Mouse (Mus musculus) stomach, embryonic 16.5 days (tissue): Measurements from ENCODE around the gene Prkcg. TPM values are rescaled to one million over a fixed set of nuclear protein-coding genes. Genes with fewer than 3 reads are reported as not detected.

ENCODE experiments used
- ATAC-seq: fragments of 200-750 bp; cut with Nextera tagmentation; 2 replicates; pipeline ENCODE4 v1.8.0; 2017; ENCODE audit warnings: moderate number of reproducible peaks, moderate TSS enrichment; ENCODE audit not compliant: insufficient read depth, low FRiP score
- H3K27ac ChIP-seq: fragments of 300-500 bp; sonication (generic); 2 replicates; pipeline ENCODE4 v1.5.1; 2014; ENCODE audit warnings: low read length
- H3K27me3 ChIP-seq: fragments of 300-500 bp; sonication (generic); 2 replicates; pipeline ENCODE4 v1.6.1; 2014; ENCODE audit warnings: low read length, control low read depth, mixed read lengths; ENCODE audit not compliant: control insufficient read depth, insufficient read depth
- H3K36me3 ChIP-seq: fragments of 300-500 bp; sonication (generic); 2 replicates; pipeline ENCODE4 v1.6.1; 2014; ENCODE audit warnings: low read length; ENCODE audit not compliant: control insufficient read depth, insufficient read depth
- H3K4me1 ChIP-seq: fragments of 300-500 bp; sonication (generic); 2 replicates; pipeline ENCODE4 v1.6.1; 2014; ENCODE audit warnings: low read length, control low read depth, mixed read lengths; ENCODE audit not compliant: control insufficient read depth, insufficient read depth
- H3K4me2 ChIP-seq: fragments of 300-500 bp; sonication (generic); 2 replicates; pipeline ENCODE4 v1.6.1; 2014; ENCODE audit warnings: low read depth, low read length, mixed read lengths
- H3K4me3 ChIP-seq: fragments of 300-500 bp; sonication (generic); replicated peaks from 2 replicates; pipeline ENCODE4 v1.5.1; 2014; ENCODE audit warnings: mild to moderate bottlenecking, low read length
- H3K9ac ChIP-seq: fragments of 300-500 bp; sonication (generic); 2 replicates; pipeline ENCODE4 v1.6.1; 2014; ENCODE audit warnings: low read length
- H3K9me3 ChIP-seq: fragments of 300-500 bp; sonication (generic); replicated peaks from 2 replicates; pipeline ENCODE4 v1.6.1; 2016; ENCODE audit warnings: low read length, control low read depth; ENCODE audit not compliant: control insufficient read depth
- WGBS: fragments of 180-500 bp; shearing (Covaris S2); extraction: QIAGEN DNeasy Blood & Tissue Kit; methylation state at CpG from one replicate; pipeline ENCODE4 v1.1.7; 2014; 5-methylcytosine and 5-hydroxymethylcytosine counted together
- polyA plus RNA-seq: library from polyadenylated mRNA; unstranded; fragments of >200 nt; fragmentation: Nextera tagmentation; extraction: Ambion mirVana; gene quantifications from 2 replicates; pipeline ENCODE4 v1.2.1, GENCODE M21; 2015

Prkcg gene
- polyA plus RNA-seq, 1 experiment from 2014 or later: 1.1 TPM

DNA sequence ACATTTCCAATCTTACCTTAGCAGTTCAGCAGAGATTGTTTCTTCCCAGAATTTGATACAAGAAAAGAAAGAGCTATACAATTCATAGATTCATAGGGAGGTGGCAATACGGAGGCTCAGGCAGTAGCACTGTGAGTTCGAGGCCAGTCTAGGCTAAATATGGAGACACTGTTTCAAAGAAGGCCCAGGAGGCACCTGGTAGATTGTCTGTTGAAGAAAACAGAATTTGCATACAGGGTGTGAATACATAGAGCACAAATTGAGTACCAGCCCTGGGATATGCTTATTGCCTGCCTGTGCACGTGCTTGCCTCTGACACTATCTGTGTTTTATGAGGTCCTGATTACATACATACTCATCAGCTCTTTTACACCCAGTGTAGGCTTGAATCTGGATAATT is 17.4 kb downstream of the Prkcg start:
- no peak for ATAC-seq
- Histone ChIP-seq H3K36me3 (no peaks in the 10 kb centered on the region), H3K9me3 (no peaks in the 10 kb centered on the region), H3K9ac (no peak overlapping the region), H3K27me3 (peaks cover 18% of the 10 kb centered on the region), H3K4me1 (peaks cover 22% of the 10 kb centered on the region), H3K27ac (no peak overlapping the region), H3K4me2 (no peak overlapping the region), H3K4me3 (no peak overlapping the region)
- 73% methylated on average over 3 of the region's 3 CpGs for WGBS

DNA sequence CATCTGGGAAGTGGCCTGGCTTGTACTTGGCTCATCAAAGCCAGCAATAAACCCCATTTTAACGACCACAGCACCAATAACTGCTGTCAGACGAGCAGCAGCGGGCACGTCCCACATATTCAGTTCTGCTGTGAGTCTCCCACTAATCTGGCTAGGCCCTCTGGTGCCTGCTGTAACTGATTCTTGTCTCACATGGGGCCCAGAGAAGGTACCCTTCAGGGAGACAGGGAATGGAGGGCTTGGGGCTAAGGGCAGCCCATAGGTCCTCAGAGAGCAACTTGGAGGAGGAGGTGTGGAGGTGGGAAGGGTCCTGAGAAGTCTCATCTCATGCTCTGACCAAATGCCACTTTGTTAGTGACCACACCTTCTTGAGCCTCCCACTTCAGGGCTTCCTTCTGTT is 19.7 kb downstream of the Prkcg start:
- no peak for ATAC-seq
- Histone ChIP-seq H3K4me2 (no peak overlapping the region), H3K4me3 (no peak overlapping the region), H3K9me3 (no peaks in the 10 kb centered on the region), H3K36me3 (no peaks in the 10 kb centered on the region), H3K27me3 (peaks cover 13% of the 10 kb centered on the region), H3K9ac (no peak overlapping the region), H3K27ac (no peak overlapping the region), H3K4me1 (peaks cover 2% of the 10 kb centered on the region; the same call in 1 of the 2 replicates)
- 48% methylated on average over 4 of the region's 4 CpGs for WGBS

DNA sequence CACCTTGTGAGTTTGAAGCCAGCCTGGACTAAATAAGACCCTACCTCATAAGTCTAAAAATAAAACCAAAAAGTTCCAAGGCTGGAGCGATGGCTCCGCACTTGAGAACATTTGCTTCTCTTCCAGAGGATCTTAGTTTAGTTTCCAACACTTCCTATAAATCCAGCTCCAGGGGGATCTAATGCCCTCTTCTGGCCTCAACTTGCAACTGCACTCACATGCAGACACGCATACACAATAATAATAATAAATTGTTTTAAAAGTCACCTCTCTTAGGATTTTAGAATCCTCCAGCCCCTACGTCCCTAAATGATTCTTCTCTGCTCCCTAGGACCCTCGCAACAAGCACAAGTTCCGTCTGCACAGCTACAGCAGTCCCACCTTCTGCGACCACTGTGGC is 21.3 kb downstream of the Prkcg start:
- no peak overlapping the region for H3K27ac ChIP-seq
- no peak for ATAC-seq
- H3K9ac ChIP-seq: no peak overlapping the region
- H3K27me3 ChIP-seq: no peaks in the 10 kb centered on the region; the same call in 1 of the 2 replicates
- no peaks in the 10 kb centered on the region for H3K36me3 ChIP-seq
- no peak overlapping the region for H3K4me3 ChIP-seq
- H3K9me3 ChIP-seq: no peaks in the 10 kb centered on the region
- WGBS: 94% methylated on average over 7 of the region's 7 CpGs
- H3K4me1 ChIP-seq: no peaks in the 10 kb centered on the region
- H3K4me2 ChIP-seq: no peak overlapping the region

DNA sequence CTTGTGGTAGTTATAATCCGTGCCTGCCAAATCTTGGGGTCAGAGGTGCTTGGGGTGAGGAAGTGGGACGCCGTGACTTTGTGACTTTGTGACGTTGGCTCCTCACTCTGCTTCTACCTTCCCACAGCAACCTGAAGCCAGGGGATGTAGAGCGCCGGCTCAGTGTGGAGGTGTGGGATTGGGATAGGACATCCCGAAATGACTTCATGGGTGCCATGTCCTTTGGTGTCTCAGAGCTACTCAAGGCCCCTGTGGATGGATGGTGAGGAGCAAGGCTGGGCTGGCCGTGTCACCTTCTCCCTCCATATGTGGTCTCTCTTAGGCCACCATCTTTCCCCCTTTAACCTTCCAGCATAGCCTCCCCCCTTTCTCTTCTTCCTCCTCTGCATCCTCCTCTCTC is 24.6 kb downstream of the Prkcg start:
- WGBS: 70% methylated on average over 8 of the region's 8 CpGs
- Histone ChIP-seq H3K4me1 (no peaks in the 10 kb centered on the region), H3K4me2 (no peak overlapping the region), H3K9me3 (no peaks in the 10 kb centered on the region), H3K27ac (no peak overlapping the region), H3K9ac (no peak overlapping the region), H3K36me3 (no peaks in the 10 kb centered on the region), H3K27me3 (no peaks in the 10 kb centered on the region), H3K4me3 (no peak overlapping the region)
- 0 out of 2 replicates have a peak, but pooled peaks have one; percentile 21 for ATAC-seq

DNA sequence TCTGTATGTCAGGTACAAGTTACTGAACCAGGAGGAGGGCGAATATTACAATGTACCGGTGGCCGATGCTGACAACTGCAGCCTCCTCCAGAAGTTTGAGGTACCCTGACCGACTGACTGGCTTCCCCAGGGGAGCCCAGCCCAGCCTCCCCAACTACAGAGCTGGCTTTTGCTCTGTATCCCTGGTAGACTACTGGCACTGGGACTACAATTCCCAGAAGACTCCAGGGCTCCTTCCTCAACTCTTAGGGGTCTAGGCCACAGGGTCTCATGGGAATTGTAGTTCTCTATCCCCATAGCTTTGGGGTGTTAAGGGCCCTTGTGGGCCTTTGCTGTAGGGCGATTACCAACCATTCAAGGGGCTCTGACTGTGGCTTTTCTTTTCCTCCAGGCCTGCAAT is 25.1 kb downstream of the Prkcg start:
- Histone ChIP-seq H3K4me3 (no peak overlapping the region), H3K27me3 (no peaks in the 10 kb centered on the region), H3K9ac (no peak overlapping the region), H3K4me1 (no peaks in the 10 kb centered on the region), H3K9me3 (no peaks in the 10 kb centered on the region), H3K4me2 (no peak overlapping the region), H3K36me3 (no peaks in the 10 kb centered on the region), H3K27ac (no peak overlapping the region)
- ATAC-seq: no peak
- WGBS: 67% methylated on average over 5 of the region's 5 CpGs

DNA sequence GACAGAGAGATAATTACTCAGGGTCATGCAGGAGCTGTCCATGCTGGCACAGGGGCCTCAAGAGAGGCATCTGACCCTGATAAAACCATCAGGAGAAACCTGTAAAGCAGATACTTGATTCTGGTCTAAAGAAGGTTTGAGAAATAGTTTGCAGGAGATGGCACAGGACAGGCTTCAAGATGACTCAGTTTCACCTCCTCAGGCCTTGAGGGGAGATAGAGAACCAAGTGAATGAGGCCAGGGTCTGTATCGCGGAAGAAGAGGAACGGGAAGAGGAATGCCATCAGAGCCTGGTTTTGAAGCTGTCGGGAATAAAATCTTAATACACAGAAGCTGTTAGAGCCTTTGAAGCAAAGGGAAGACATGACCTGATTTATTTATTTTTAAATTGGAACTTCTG is 28.7 kb downstream of the Prkcg start:
- no peak overlapping the region for H3K4me3 ChIP-seq
- H3K36me3 ChIP-seq: no peaks in the 10 kb centered on the region
- no peak overlapping the region for H3K9ac ChIP-seq
- H3K27me3 ChIP-seq: no peaks in the 10 kb centered on the region
- no peaks in the 10 kb centered on the region for H3K9me3 ChIP-seq
- no peak overlapping the region for H3K27ac ChIP-seq
- ATAC-seq: no peak
- no peak overlapping the region for H3K4me2 ChIP-seq
- H3K4me1 ChIP-seq: no peaks in the 10 kb centered on the region
- 40% methylated on average over 4 of the region's 4 CpGs for WGBS

DNA sequence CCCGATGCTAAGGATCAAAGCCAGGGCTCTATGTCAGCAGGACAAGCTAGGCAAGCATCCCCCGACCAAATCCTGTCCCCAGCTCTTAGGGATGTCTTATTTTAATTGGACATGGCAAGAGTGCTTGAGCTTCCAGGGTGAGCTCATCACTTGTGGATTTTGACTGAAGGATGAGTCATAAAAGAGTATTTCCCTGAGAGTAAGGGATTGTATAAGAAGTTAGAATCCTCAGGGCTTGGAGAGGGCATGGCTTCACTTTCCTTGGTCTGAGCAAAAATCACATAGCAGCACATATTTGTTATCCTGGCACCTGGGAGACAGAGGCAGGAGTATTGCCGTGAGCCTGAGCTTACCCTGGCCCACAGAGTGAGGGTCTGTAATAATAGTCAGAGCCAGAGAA is 31.9 kb downstream of the Prkcg start:
- H3K9me3 ChIP-seq: no peaks in the 10 kb centered on the region
- H3K27ac ChIP-seq: no peak overlapping the region
- no peaks in the 10 kb centered on the region for H3K27me3 ChIP-seq
- WGBS: 66% methylated on average over 3 of the region's 3 CpGs
- no peak overlapping the region for H3K4me3 ChIP-seq
- no peak overlapping the region for H3K4me2 ChIP-seq
- no peaks in the 10 kb centered on the region for H3K36me3 ChIP-seq
- no peak for ATAC-seq
- H3K4me1 ChIP-seq: no peaks in the 10 kb centered on the region
- no peak overlapping the region for H3K9ac ChIP-seq

DNA sequence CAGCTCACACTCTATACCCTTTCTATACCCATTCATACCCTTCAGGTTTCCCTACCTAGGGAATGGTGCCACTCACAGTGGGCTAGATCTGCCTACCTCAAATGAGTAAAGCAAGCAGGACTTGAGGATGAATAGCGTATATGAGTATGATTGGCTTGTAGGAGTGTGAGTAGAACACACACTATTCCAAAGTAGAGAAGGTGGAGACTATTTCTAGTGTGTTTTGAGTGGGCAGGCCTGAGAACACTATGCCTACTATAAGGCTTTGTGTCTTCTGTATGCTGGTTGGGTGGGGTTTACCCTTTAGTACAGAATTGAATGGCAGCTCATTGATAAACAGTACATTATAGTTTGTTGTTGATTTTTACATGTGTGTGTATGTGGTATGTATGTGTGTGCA is 34.8 kb downstream of the Prkcg start:
- no peak overlapping the region for H3K4me3 ChIP-seq
- no peak for ATAC-seq
- WGBS: 84% methylated on average over 1 of the region's 1 CpGs
- H3K36me3 ChIP-seq: no peaks in the 10 kb centered on the region
- no peaks in the 10 kb centered on the region for H3K9me3 ChIP-seq
- H3K4me2 ChIP-seq: no peak overlapping the region
- H3K9ac ChIP-seq: no peak overlapping the region
- H3K4me1 ChIP-seq: no peaks in the 10 kb centered on the region
- no peak overlapping the region for H3K27ac ChIP-seq
- H3K27me3 ChIP-seq: no peaks in the 10 kb centered on the region

DNA sequence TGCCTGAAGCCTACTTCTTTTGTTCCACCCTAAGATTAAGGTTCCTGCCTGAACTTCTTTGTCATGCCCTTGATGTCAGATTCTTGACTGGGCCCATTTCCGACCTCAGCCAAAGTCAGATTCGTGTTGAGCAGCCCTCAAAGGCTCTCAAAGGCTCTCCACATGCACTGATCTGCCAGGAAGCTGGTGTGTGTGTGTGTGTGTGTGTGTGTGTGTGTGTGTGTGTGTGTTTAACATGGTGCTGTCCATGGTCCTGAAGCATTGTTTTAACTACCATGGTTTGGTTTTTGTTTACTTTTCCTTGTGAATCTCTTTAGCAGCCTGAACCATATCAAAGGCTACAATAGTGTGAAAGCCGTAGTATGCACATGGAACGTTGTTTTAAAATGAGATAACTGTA is 39.0 kb downstream of the Prkcg start:
- H3K4me2 ChIP-seq: no peak overlapping the region

More for the DNA sequence above, 39.0 kb downstream of the Prkcg start:
- Histone ChIP-seq H3K36me3 (no peaks in the 10 kb centered on the region), H3K9ac (no peak overlapping the region), H3K4me3 (no peak overlapping the region), H3K27ac (no peak overlapping the region), H3K4me1 (no peaks in the 10 kb centered on the region), H3K9me3 (no peaks in the 10 kb centered on the region), H3K27me3 (peaks cover 17% of the 10 kb centered on the region)
- 56% methylated on average over 4 of the region's 4 CpGs for WGBS
- ATAC-seq: no peak
